Mouse (Mus musculus) E14TG2a.4 (cell line): ENCODE results near the gene Tifab.

Source experiments
- CTCF ChIP-seq: conservative IDR thresholded peaks from 2 replicates; pipeline ENCODE4 v1.5.1; 2014; ENCODE audit warnings: low read length
- NANOG ChIP-seq: IDR thresholded peaks from 2 replicates; pipeline ENCODE4 v1.6.1; 2014; ENCODE audit warnings: borderline replicate concordance, low read length, mixed read lengths
- POU5F1 ChIP-seq: IDR thresholded peaks from 2 replicates; pipeline ENCODE4 v1.6.1; 2014; ENCODE audit warnings: low read length, borderline replicate concordance

- TF ChIP-seq CTCF = no peak
- TF ChIP-seq NANOG = no peak
- TF ChIP-seq POU5F1 = no peak
Observed at GRCm38 (mm10) chr13:56159614-56160363, 18.9 kb downstream of the Tifab start.
